Mouse (Mus musculus) midbrain, embryonic 16.5 days (tissue): Measurements from ENCODE around the gene Morf4l1. TPM values are rescaled to one million over a fixed set of nuclear protein-coding genes. Genes with fewer than 3 reads are reported as not detected.
"Not testable (repeated sequence)": the region's sequence is repeated elsewhere in the genome, so short reads cannot be mapped to it uniquely, and the experiment has no call there.

Experiments
- ATAC-seq: fragments of 200-750 bp; cut with Nextera tagmentation; 2 replicates; pipeline ENCODE4 v1.8.0; 2017; ENCODE audit warnings: moderate TSS enrichment
- H3K27ac ChIP-seq: fragments of 300-500 bp; sonication (generic); 2 replicates; pipeline ENCODE4 v1.5.1; 2014; ENCODE audit warnings: mild to moderate bottlenecking, low read length, mixed read lengths
- H3K27me3 ChIP-seq: fragments of 300-500 bp; sonication (generic); 2 replicates; pipeline ENCODE4 v1.6.1; 2014; ENCODE audit warnings: low read depth, low read length, mixed read lengths; ENCODE audit not compliant: control insufficient read depth, insufficient read depth
- H3K36me3 ChIP-seq: fragments of 300-500 bp; sonication (generic); 2 replicates; pipeline ENCODE4 v1.6.1; 2014; ENCODE audit warnings: mild to moderate bottlenecking, low read length, moderate library complexity, mixed read lengths; ENCODE audit not compliant: control insufficient read depth, insufficient read depth
- H3K4me1 ChIP-seq: fragments of 300-500 bp; sonication (generic); 2 replicates; pipeline ENCODE4 v1.6.1; 2014; ENCODE audit warnings: mild to moderate bottlenecking, low read length, mixed read lengths; ENCODE audit not compliant: control insufficient read depth, insufficient read depth
- H3K4me2 ChIP-seq: fragments of 300-500 bp; sonication (generic); 2 replicates; pipeline ENCODE4 v1.6.1; 2014; ENCODE audit warnings: mild to moderate bottlenecking, low read length, mixed read lengths
- H3K4me3 ChIP-seq: fragments of 300-500 bp; sonication (generic); 2 replicates; pipeline ENCODE4 v1.5.1; 2014; ENCODE audit warnings: low read depth, mild to moderate bottlenecking, low read length, moderate library complexity, mixed read lengths
- H3K9ac ChIP-seq: fragments of 300-500 bp; sonication (generic); 2 replicates; pipeline ENCODE4 v1.6.1; 2014; ENCODE audit warnings: low read depth, low read length, mixed read lengths
- H3K9me3 ChIP-seq: fragments of 300-500 bp; sonication (generic); replicated peaks from 2 replicates; pipeline ENCODE4 v1.6.1; 2014; ENCODE audit warnings: mild to moderate bottlenecking, low read length, mixed read lengths; ENCODE audit not compliant: control insufficient read depth, poor library complexity, severe bottlenecking
- WGBS: fragments of 180-500 bp; shearing (Covaris S2); extraction: QIAGEN DNeasy Blood & Tissue Kit; methylation state at CpG from one replicate; pipeline ENCODE4 v1.1.7; 2014; 5-methylcytosine and 5-hydroxymethylcytosine counted together
- polyA plus RNA-seq: library from polyadenylated mRNA; unstranded; fragments of >200 nt; fragmentation: Nextera tagmentation; extraction: Ambion mirVana; gene quantifications from 2 replicates; pipeline ENCODE4 v1.2.1, GENCODE M21; 2015

Morf4l1 gene
- polyA plus RNA-seq, 1 experiment from 2014 or later: 665 TPM

- H3K4me3 ChIP-seq: no peak overlapping the region
- no peaks in the 10 kb centered on the region for H3K4me1 ChIP-seq
- no peaks in the 10 kb centered on the region for H3K9me3 ChIP-seq
- H3K27ac ChIP-seq: no peak overlapping the region
- no peak overlapping the region for H3K9ac ChIP-seq
- 83% methylated on average over 5 of the region's 5 CpGs for WGBS
- H3K27me3 ChIP-seq: no peaks in the 10 kb centered on the region
- H3K4me2 ChIP-seq: no peak overlapping the region
- no peak for ATAC-seq
- H3K36me3 ChIP-seq: no peaks in the 10 kb centered on the region
Measured at GRCm38 (mm10) chr9:90076131-90076530, 38.4 kb downstream of the Morf4l1 start.

- H3K4me3 ChIP-seq: no peak overlapping the region
- WGBS: 88% methylated on average over 4 of the region's 4 CpGs
- H3K4me2 ChIP-seq: no peak overlapping the region
- ATAC-seq: no peak
- H3K9me3 ChIP-seq: no peaks in the 10 kb centered on the region
- no peak overlapping the region for H3K9ac ChIP-seq
- H3K4me1 ChIP-seq: no peaks in the 10 kb centered on the region
- H3K36me3 ChIP-seq: no peaks in the 10 kb centered on the region
- no peaks in the 10 kb centered on the region for H3K27me3 ChIP-seq
- no peak overlapping the region for H3K27ac ChIP-seq
Measured at GRCm38 (mm10) chr9:90075336-90075735, 39.2 kb downstream of the Morf4l1 start.

GRCm38 (mm10) chr9:90070174-90070573 is 44.4 kb downstream of the Morf4l1 start:
- Histone ChIP-seq H3K27ac (no peak overlapping the region), H3K27me3 (no peaks in the 10 kb centered on the region), H3K4me2 (no peak overlapping the region), H3K4me3 (no peak overlapping the region), H3K36me3 (no peaks in the 10 kb centered on the region), H3K9ac (no peak overlapping the region), H3K4me1 (no peaks in the 10 kb centered on the region), H3K9me3 (no peaks in the 10 kb centered on the region)
- ATAC-seq: no peak
- 90% methylated on average over 7 of the region's 7 CpGs for WGBS

DNA sequence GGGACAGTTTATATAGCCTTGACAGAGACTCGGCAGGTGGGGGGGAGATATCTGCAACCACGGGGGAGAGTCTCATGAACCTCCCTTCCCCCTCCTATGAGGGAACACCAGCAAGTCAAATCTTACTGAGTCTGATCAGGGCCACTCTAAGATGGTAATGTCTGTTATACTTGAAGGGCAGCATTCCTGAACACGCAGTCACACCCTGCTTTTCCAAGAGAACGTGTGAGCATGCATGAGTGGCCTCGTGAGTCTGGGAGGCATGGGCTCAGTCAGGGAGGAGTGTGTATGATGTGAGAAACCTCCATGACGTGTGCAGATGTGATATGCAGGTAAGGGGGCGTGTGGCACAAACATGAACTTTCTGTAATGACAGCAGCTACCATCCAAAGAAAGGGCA is 45.1 kb downstream of the Morf4l1 start:
- Histone ChIP-seq H3K9me3 (no peaks in the 10 kb centered on the region), H3K27me3 (no peaks in the 10 kb centered on the region), H3K4me1 (no peaks in the 10 kb centered on the region), H3K27ac (no peak overlapping the region), H3K9ac (no peak overlapping the region), H3K4me3 (no peak overlapping the region), H3K4me2 (no peak overlapping the region), H3K36me3 (no peaks in the 10 kb centered on the region)
- 81% methylated on average over 7 of the region's 7 CpGs for WGBS
- no peak for ATAC-seq

GRCm38 (mm10) chr9:90068786-90069185 is 45.8 kb downstream of the Morf4l1 start:
- H3K27ac ChIP-seq: no peak overlapping the region
- no peaks in the 10 kb centered on the region for H3K4me1 ChIP-seq
- ATAC-seq: no peak
- H3K4me2 ChIP-seq: no peak overlapping the region
- H3K9ac ChIP-seq: no peak overlapping the region
- WGBS: 92% methylated on average over 6 of the region's 6 CpGs
- H3K4me3 ChIP-seq: no peak overlapping the region
- no peaks in the 10 kb centered on the region for H3K27me3 ChIP-seq
- no peaks in the 10 kb centered on the region for H3K36me3 ChIP-seq
- H3K9me3 ChIP-seq: no peaks in the 10 kb centered on the region

GRCm38 (mm10) chr9:90067341-90067740 is 47.2 kb downstream of the Morf4l1 start:
- H3K9ac ChIP-seq: no peak overlapping the region
- no peak for ATAC-seq
- WGBS: 88% methylated on average over 2 of the region's 2 CpGs
- no peak overlapping the region for H3K27ac ChIP-seq
- no peaks in the 10 kb centered on the region for H3K36me3 ChIP-seq
- H3K4me2 ChIP-seq: no peak overlapping the region
- no peak overlapping the region for H3K4me3 ChIP-seq
- H3K4me1 ChIP-seq: no peaks in the 10 kb centered on the region
- no peaks in the 10 kb centered on the region for H3K27me3 ChIP-seq
- no peaks in the 10 kb centered on the region for H3K9me3 ChIP-seq

GRCm38 (mm10) chr9:90060932-90061331 is 53.6 kb downstream of the Morf4l1 start:
- H3K9ac ChIP-seq, ATAC-seq, H3K4me3 ChIP-seq, H3K4me2 ChIP-seq, H3K36me3 ChIP-seq, H3K4me1 ChIP-seq, H3K9me3 ChIP-seq, H3K27me3 ChIP-seq, H3K27ac ChIP-seq: not testable (repeated sequence)
- WGBS: 90% methylated on average over 5 of the region's 5 CpGs

- ATAC-seq: no peak
- Histone ChIP-seq H3K27ac (no peak overlapping the region), H3K9me3 (no peaks in the 10 kb centered on the region), H3K4me3 (no peak overlapping the region), H3K4me2 (no peak overlapping the region), H3K4me1 (no peaks in the 10 kb centered on the region), H3K27me3 (no peaks in the 10 kb centered on the region), H3K9ac (no peak overlapping the region), H3K36me3 (no peaks in the 10 kb centered on the region)
- WGBS: 86% methylated on average over 2 of the region's 2 CpGs
Measured at GRCm38 (mm10) chr9:90060574-90060875, 54.0 kb downstream of the Morf4l1 start.

GRCm38 (mm10) chr9:90059828-90060573 is 54.6 kb downstream of the Morf4l1 start:
- no peaks in the 10 kb centered on the region for H3K4me1 ChIP-seq
- H3K4me2 ChIP-seq: no peak overlapping the region
- ATAC-seq: no peak
- no peaks in the 10 kb centered on the region for H3K9me3 ChIP-seq
- WGBS: 90% methylated on average over 9 of the region's 9 CpGs
- H3K27ac ChIP-seq: no peak overlapping the region
- no peaks in the 10 kb centered on the region for H3K27me3 ChIP-seq
- no peak overlapping the region for H3K4me3 ChIP-seq
- no peaks in the 10 kb centered on the region for H3K36me3 ChIP-seq
- no peak overlapping the region for H3K9ac ChIP-seq
